Mouse (Mus musculus) kidney, adult 11 months (tissue): ENCODE results near the gene Gm7876.
"Not testable (repeated sequence)": the region's sequence is repeated elsewhere in the genome, so short reads cannot be mapped to it uniquely, and the experiment has no call there.

Experiments used
- DNase-seq: peaks from one replicate; pipeline ENCODE4 v3.0.0; 2022

Gm7876 gene

GRCm38 (mm10) chr14:4708938-4709337 is at the start of gene Gm7876:
Gm7876 (plus strand) TSS chr14:4709238.
- DNase-seq: not testable (repeated sequence)

DNA sequence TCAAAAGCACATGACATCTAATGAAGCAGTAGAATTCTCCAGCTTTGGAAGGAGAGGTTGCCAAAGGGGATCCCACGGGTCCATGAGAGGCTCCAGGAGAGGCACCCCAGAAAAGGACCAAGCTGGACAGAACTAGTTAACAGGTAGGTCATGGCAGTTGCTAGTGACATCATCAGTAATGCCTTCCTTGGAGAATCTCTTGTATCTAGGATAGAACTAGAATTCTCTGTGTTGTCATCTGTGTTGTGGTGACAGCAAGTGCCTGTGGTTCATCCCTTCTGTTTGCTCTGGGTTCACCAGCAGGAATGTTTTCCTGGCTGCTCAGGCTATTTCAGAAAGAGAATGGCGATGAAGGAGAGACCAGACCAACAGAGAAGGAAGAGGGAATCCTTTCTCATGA is 45.1 kb upstream of the Gm7876 start, which contains the start of gene Gm3239:
Gm3239 (plus strand) TSS at position 301 of the 400 bp plus-strand sequence.
- not testable (repeated sequence) for DNase-seq

- not testable (repeated sequence) for DNase-seq
Observed at GRCm38 (mm10) chr14:4726038-4726880, 17.2 kb downstream of the Gm7876 start, which contains the start of gene Gm3252. Gm3252 (plus strand) TSS chr14:4726775.
